Mouse (Mus musculus): Measurements from ENCODE around the gene 3830417A13Rik.

The 3830417A13Rik gene

GRCm38 (mm10) chrX:64173248-64173647 is at the start of gene 3830417A13Rik:
TSS of gene 3830417A13Rik (plus strand) at chrX:64173548.
- no peak for DNase-seq (ENCODE audit: low spot score in 2 of 2)

- DNase-seq (ENCODE audit: low spot score in 2 of 2): no peak
Measured at GRCm38 (mm10) chrX:64152098-64152497, 21.2 kb upstream of the 3830417A13Rik start, which contains the start of gene Gm6760. TSS of gene Gm6760 (minus strand) at chrX:64152198.

DNA sequence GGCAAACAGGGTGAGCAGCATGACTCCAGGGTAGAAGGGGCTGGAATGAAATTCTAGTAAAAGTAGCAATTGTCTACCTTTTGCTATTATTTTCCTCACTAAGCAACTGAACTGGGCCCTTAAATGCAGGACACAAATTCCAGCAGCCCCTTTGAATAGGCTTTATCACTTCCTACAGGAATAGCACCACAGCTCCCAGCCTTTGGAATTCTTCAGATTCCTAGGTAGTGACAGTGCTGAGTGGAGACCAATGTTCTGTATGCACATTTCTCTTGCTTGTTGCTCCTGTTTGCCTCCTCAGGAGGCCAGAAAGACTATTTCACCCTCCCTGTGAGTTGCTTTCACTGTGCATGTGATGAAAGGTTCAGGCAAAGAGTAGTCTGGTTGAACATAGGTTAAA is 7.9 kb downstream of the 3830417A13Rik start:
- DNase-seq (ENCODE audit: low spot score in 2 of 2): no peak

Measured in frontal cortex, postnatal 14 days (tissue).